Mouse (Mus musculus): ENCODE measurements around the gene Cables2. TPM values are rescaled to one million over a fixed set of nuclear protein-coding genes. Genes with fewer than 3 reads are reported as not detected.

Gene Cables2
- 31.3 and 32.0 TPM in 2 replicates for polyA plus RNA-seq (2015; fragmentation: Nextera tagmentation; extraction: Ambion mirVana)

DNA sequence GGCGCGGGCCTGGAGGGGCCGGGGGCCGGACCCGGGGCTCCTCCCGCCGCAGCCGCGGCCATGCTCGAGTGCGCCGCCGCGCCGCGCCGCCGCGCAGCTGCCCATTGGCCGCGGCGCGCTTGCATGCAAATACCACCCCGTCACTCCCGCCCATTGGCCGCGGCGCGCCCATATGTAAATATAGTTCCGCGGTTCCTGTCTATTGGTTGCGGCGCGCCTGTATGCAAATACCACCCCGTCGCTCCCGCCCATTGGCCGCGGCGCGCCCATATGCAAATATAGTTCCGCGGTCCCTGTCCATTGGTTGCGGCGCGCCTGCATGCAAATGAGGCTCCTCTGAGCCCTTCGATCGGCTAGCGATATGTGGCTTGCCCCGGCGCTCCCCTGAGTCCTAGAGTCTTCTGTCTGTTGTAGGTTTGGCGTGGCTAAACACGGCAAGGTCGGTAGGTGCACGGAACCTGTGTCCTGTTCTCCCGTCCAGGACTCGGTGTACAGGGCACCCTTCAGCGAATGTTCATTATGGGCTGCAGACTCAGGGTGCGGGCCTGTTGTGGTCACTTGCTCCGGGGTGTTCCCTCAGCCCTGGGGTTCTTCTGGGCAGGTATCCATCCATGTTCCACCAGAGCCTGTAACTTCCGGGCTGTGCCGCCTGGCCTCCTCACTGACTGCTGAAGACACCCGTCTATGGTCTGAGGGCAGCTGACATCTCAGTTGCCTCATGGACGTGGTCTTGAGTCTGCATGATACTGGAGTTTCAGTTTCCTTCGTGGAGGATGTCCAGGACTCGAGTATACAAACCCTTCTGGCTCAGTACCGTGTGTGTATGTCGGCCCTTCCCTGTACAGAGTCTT is at the start of gene Cables2:
Cables2 (minus strand) TSS at position 103 of the 851 bp plus-strand sequence.
- 8% methylated on average over 62 of the region's 68 CpGs for WGBS
- peak; percentile 96 for ATAC-seq (replicated peaks)
- Histone ChIP-seq H3K27ac (peak within 1 kb of the TSS; percentile 79), H3K9ac (peak within 1 kb of the TSS; percentile 94), H3K27me3 (replicated peaks) (0 out of 2 replicates have a peak, but pooled peaks cover 3% of the 10 kb centered on the region), H3K9me3 (no peaks in the 10 kb centered on the region), H3K4me1 (peaks cover 33% of the 10 kb centered on the region), H3K4me3 (peak within 1 kb of the TSS; percentile 89), H3K4me2 (peak within 1 kb of the TSS; percentile 91), H3K36me3 (replicated peaks) (no peaks in the 10 kb centered on the region)

GRCm38 (mm10) chr2:180322674-180323355 is 49.5 kb upstream of the Cables2 start:
- peaks cover 4% of the 10 kb centered on the region; the same call in 1 of the 2 replicates for H3K4me1 ChIP-seq
- no peak for ATAC-seq (replicated peaks)
- H3K27me3 ChIP-seq (replicated peaks) = no peaks in the 10 kb centered on the region
- no peaks in the 10 kb centered on the region for H3K9me3 ChIP-seq
- no peak overlapping the region for H3K4me3 ChIP-seq
- 13% methylated on average over 14 of the region's 14 CpGs for WGBS
- H3K9ac ChIP-seq = no peak overlapping the region
- H3K36me3 ChIP-seq (replicated peaks) = no peaks in the 10 kb centered on the region
- no peak overlapping the region for H3K27ac ChIP-seq
- H3K4me2 ChIP-seq = no peak overlapping the region

- H3K27me3 ChIP-seq (replicated peaks) = no peaks in the 10 kb centered on the region
- no peak overlapping the region for H3K27ac ChIP-seq
- H3K4me3 ChIP-seq = no peak overlapping the region
- no peak for ATAC-seq (replicated peaks)
- 73% methylated on average over 4 of the region's 4 CpGs for WGBS
- peaks cover 4% of the 10 kb centered on the region; the same call in 1 of the 2 replicates for H3K4me1 ChIP-seq
- no peak overlapping the region for H3K9ac ChIP-seq
- no peaks in the 10 kb centered on the region for H3K36me3 ChIP-seq (replicated peaks)
- no peak overlapping the region for H3K4me2 ChIP-seq
- no peaks in the 10 kb centered on the region for H3K9me3 ChIP-seq
Observed at GRCm38 (mm10) chr2:180320216-180320615, 46.9 kb upstream of the Cables2 start.

DNA sequence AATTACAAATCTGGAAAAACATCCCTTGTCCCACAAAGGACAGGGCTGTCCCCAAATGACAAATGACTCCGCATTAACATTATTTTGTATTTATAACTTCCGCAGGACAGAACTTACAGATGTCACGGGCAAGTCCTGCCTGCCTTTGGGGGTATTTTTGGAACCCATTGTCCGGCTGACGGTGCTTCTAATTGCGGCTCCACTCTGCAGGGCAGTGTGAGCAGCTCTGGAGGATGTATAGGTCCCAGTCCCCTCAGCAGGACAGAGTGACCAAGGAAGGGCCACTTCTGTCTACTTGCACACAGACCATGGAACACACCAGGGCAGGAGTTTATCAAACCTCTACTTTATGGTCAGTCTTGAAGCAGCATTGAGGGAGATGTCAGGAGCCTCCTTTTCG is 44.3 kb upstream of the Cables2 start:
- Histone ChIP-seq H3K27ac (no peak overlapping the region), H3K4me2 (no peak overlapping the region), H3K9ac (no peak overlapping the region), H3K27me3 (replicated peaks) (no peaks in the 10 kb centered on the region), H3K4me3 (no peak overlapping the region), H3K36me3 (replicated peaks) (no peaks in the 10 kb centered on the region), H3K4me1 (peaks cover under 1% of the 10 kb centered on the region; the same call in 1 of the 2 replicates), H3K9me3 (no peaks in the 10 kb centered on the region)
- WGBS = 87% methylated on average over 7 of the region's 7 CpGs
- no peak for ATAC-seq (replicated peaks)

GRCm38 (mm10) chr2:180314292-180314691 is 41.0 kb upstream of the Cables2 start:
- Histone ChIP-seq H3K9me3 (no peaks in the 10 kb centered on the region), H3K9ac (no peak overlapping the region), H3K27me3 (replicated peaks) (no peaks in the 10 kb centered on the region), H3K36me3 (replicated peaks) (no peaks in the 10 kb centered on the region), H3K4me2 (no peak overlapping the region), H3K27ac (no peak overlapping the region), H3K4me1 (no peaks in the 10 kb centered on the region), H3K4me3 (no peak overlapping the region)
- no peak for ATAC-seq (replicated peaks)
- WGBS = 85% methylated on average over 2 of the region's 2 CpGs

GRCm38 (mm10) chr2:180311147-180311546 is 37.9 kb upstream of the Cables2 start:
- ATAC-seq (replicated peaks) = no peak
- Histone ChIP-seq H3K36me3 (replicated peaks) (no peaks in the 10 kb centered on the region), H3K27ac (no peak overlapping the region), H3K27me3 (replicated peaks) (no peaks in the 10 kb centered on the region), H3K4me2 (no peak overlapping the region), H3K9me3 (no peaks in the 10 kb centered on the region), H3K9ac (no peak overlapping the region), H3K4me3 (no peak overlapping the region), H3K4me1 (no peaks in the 10 kb centered on the region)
- 80% methylated on average over 4 of the region's 4 CpGs for WGBS

DNA sequence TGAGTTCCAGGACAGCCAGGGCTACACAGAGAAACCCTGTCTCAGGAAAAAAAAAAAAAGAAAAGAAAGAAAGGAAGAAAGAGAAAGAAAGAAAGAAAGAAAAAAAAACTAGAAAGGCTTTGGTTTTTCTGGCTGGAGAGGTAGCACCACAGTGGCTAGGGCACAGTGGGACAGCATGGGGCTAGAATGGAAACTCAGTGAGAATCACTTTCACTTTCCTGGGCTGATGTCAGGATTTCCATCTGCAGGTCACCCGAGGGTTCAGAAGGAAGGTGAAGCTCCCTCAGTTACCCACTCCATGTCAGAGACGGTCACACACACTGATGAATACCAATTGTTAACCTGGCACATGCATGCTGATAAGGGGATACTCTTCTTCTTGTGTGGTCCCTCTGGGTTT is 34.4 kb upstream of the Cables2 start:
- Histone ChIP-seq H3K27ac (no peak overlapping the region), H3K9me3 (no peaks in the 10 kb centered on the region)
- WGBS = 48% methylated on average over 2 of the region's 2 CpGs

GRCm38 (mm10) chr2:180306423-180307168 is 33.3 kb upstream of the Cables2 start:
- Histone ChIP-seq H3K9ac (no peak overlapping the region), H3K9me3 (0 out of 2 replicates have a peak, but pooled peaks cover 3% of the 10 kb centered on the region), H3K4me1 (no peaks in the 10 kb centered on the region), H3K36me3 (replicated peaks) (no peaks in the 10 kb centered on the region), H3K27ac (no peak overlapping the region), H3K4me2 (no peak overlapping the region), H3K27me3 (replicated peaks) (no peaks in the 10 kb centered on the region), H3K4me3 (no peak overlapping the region)
- 86% methylated on average over 8 of the region's 8 CpGs for WGBS
- no peak for ATAC-seq (replicated peaks)

More for the DNA sequence above, 34.4 kb upstream of the Cables2 start:
- Histone ChIP-seq H3K4me1 (no peaks in the 10 kb centered on the region), H3K4me3 (no peak overlapping the region), H3K27me3 (replicated peaks) (no peaks in the 10 kb centered on the region), H3K36me3 (replicated peaks) (no peaks in the 10 kb centered on the region), H3K9ac (no peak overlapping the region), H3K4me2 (no peak overlapping the region)
- no peak for ATAC-seq (replicated peaks)

GRCm38 (mm10) chr2:180306009-180306408 is 32.7 kb upstream of the Cables2 start:
- no peak for ATAC-seq (replicated peaks)
- Histone ChIP-seq H3K36me3 (replicated peaks) (no peaks in the 10 kb centered on the region), H3K4me2 (no peak overlapping the region), H3K27ac (no peak overlapping the region), H3K9me3 (0 out of 2 replicates have a peak, but pooled peaks cover 3% of the 10 kb centered on the region), H3K27me3 (replicated peaks) (no peaks in the 10 kb centered on the region), H3K4me3 (no peak overlapping the region), H3K9ac (no peak overlapping the region), H3K4me1 (no peaks in the 10 kb centered on the region)
- WGBS = 71% methylated on average over 2 of the region's 2 CpGs

GRCm38 (mm10) chr2:180305490-180305889 is 32.2 kb upstream of the Cables2 start:
- no peaks in the 10 kb centered on the region for H3K4me1 ChIP-seq
- H3K27me3 ChIP-seq (replicated peaks) = no peaks in the 10 kb centered on the region
- no peaks in the 10 kb centered on the region for H3K36me3 ChIP-seq (replicated peaks)
- no peak overlapping the region for H3K4me2 ChIP-seq
- H3K4me3 ChIP-seq = no peak overlapping the region
- WGBS = 79% methylated on average over 3 of the region's 3 CpGs
- no peak for ATAC-seq (replicated peaks)
- no peak overlapping the region for H3K9ac ChIP-seq
- 0 out of 2 replicates have a peak, but pooled peaks cover 3% of the 10 kb centered on the region for H3K9me3 ChIP-seq
- no peak overlapping the region for H3K27ac ChIP-seq

DNA sequence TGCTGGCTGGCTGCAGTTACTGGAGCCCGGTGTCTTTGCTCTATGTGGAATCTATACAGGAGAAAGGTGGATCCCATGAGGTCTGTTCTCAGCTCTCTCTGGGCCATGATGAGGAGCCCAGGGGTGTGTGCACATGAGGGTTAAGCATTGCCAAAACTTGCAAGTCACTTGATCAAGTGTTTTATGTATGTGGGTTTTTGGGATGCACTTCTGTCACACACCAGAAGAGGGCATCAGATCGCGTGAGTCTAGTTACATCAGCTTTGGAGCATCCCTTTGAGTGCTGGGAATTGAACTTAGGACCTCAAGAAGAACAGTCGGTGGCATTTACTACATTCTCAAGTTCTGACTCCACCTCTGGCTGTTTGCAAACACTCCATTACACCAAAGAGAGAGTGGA is 31.3 kb upstream of the Cables2 start:
- H3K9me3 ChIP-seq = 0 out of 2 replicates have a peak, but pooled peaks cover 3% of the 10 kb centered on the region
- H3K4me1 ChIP-seq = no peaks in the 10 kb centered on the region
- H3K9ac ChIP-seq = no peak overlapping the region
- no peaks in the 10 kb centered on the region for H3K27me3 ChIP-seq (replicated peaks)
- ATAC-seq (replicated peaks) = no peak
- 52% methylated on average over 4 of the region's 4 CpGs for WGBS
- no peak overlapping the region for H3K4me3 ChIP-seq
- H3K27ac ChIP-seq = no peak overlapping the region
- H3K36me3 ChIP-seq (replicated peaks) = no peaks in the 10 kb centered on the region
- no peak overlapping the region for H3K4me2 ChIP-seq

GRCm38 (mm10) chr2:180303468-180303867 is 30.2 kb upstream of the Cables2 start:
- WGBS = 94% methylated on average over 12 of the region's 12 CpGs
- H3K4me2 ChIP-seq = no peak overlapping the region
- no peak overlapping the region for H3K27ac ChIP-seq

More at GRCm38 (mm10) chr2:180303468-180303867, 30.2 kb upstream of the Cables2 start:
- Histone ChIP-seq H3K4me3 (no peak overlapping the region), H3K4me1 (no peaks in the 10 kb centered on the region), H3K9ac (no peak overlapping the region), H3K9me3 (0 out of 2 replicates have a peak, but pooled peaks cover 3% of the 10 kb centered on the region), H3K36me3 (replicated peaks) (no peaks in the 10 kb centered on the region), H3K27me3 (replicated peaks) (no peaks in the 10 kb centered on the region)
- no peak for ATAC-seq (replicated peaks)

Measured in midbrain, embryonic 15.5 days (tissue).